ENCODE assay signal across 8 mouse cellular contexts in the genomic region with DNA sequence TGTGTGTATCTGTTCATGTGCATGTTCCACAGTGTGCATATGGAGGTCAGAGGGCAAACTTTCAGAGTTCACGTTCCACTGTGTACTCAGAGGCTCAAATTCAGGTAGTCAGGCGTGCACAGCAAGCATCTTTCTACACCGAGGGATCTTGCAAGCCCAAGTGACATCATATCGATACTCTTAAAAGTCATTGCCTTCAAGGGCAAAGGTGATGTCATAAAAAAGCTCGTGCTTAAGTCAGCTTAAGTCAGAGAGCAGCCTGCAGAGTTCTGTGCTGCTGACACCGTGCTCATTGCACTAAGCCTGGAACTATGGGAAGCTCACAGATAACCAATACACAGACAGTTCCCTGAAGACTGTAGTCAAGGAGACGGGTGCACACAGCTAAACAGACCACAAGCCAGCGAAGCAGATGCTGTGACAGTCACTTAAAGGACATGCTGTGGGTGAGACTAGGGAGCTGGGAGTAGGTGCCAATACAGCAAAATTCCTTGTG.
DNase-seq lines count a peak whose midpoint lies in the region; ATAC-seq lines count a peak whose summit lies in the region.

No protein-coding gene starts in this region.

- no peaks in the 10 kb centered on the region for H3K27me3 ChIP-seq in forebrain, embryonic 13.5 days
- no peaks in the 10 kb centered on the region for H3K27me3 ChIP-seq in forebrain, embryonic 11.5 days (ENCODE audit: control insufficient read depth, insufficient read depth, low read length)
- H3K27me3 ChIP-seq in forebrain, embryonic 14.5 days (replicated peaks; ENCODE audit: control insufficient read depth, insufficient read depth, low read length), result no peaks in the 10 kb centered on the region
- H3K27me3 ChIP-seq in kidney, embryonic 16.5 days (ENCODE audit: insufficient read depth, low read length), result no peaks in the 10 kb centered on the region
- H3K27me3 ChIP-seq in midbrain, embryonic 15.5 days (replicated peaks), result no peaks in the 10 kb centered on the region

- no peaks in the 10 kb centered on the region for H3K36me3 ChIP-seq in forebrain, embryonic 13.5 days (ENCODE audit: poor library complexity, severe bottlenecking)
- no peaks in the 10 kb centered on the region for H3K36me3 ChIP-seq in forebrain, embryonic 11.5 days (ENCODE audit: control insufficient read depth, insufficient read depth, low read length)
- no peaks in the 10 kb centered on the region for H3K36me3 ChIP-seq in forebrain, embryonic 14.5 days (ENCODE audit: control insufficient read depth, insufficient read depth, low read length)
- H3K36me3 ChIP-seq in kidney, embryonic 16.5 days (ENCODE audit: insufficient read depth, low read length), result no peaks in the 10 kb centered on the region
- no peaks in the 10 kb centered on the region for H3K36me3 ChIP-seq in midbrain, embryonic 15.5 days (replicated peaks)

- ATAC-seq in forebrain, embryonic 13.5 days, result peak; percentile 66
- no peak for ATAC-seq in forebrain, embryonic 11.5 days (replicated peaks; ENCODE audit: low FRiP score)
- peak; percentile 54 for ATAC-seq in forebrain, embryonic 14.5 days
- peak; percentile 54; the same call in 1 of the 2 replicates for ATAC-seq in kidney, embryonic 16.5 days (ENCODE audit: low FRiP score, low TSS enrichment)
- ATAC-seq in midbrain, embryonic 15.5 days (replicated peaks), result peak; percentile 82
- ATAC-seq in cerebellum, adult (ENCODE audit: insufficient number of reproducible peaks, low FRiP score, low TSS enrichment), result no peak

- H3K9ac ChIP-seq in forebrain, embryonic 13.5 days, result no peak overlapping the region
- H3K9ac ChIP-seq in forebrain, embryonic 11.5 days (ENCODE audit: low read length), result no peak overlapping the region
- H3K9ac ChIP-seq in forebrain, embryonic 14.5 days (ENCODE audit: low read length), result no peak overlapping the region
- H3K9ac ChIP-seq in kidney, embryonic 16.5 days (replicated peaks; ENCODE audit: low read length), result no peak overlapping the region
- no peak overlapping the region for H3K9ac ChIP-seq in midbrain, embryonic 15.5 days

- DNase-seq in forebrain, embryonic 11.5 days (ENCODE audit: low spot score), result no peak
- DNase-seq in forebrain, embryonic 14.5 days (ENCODE audit: low spot score), result peak; percentile 35
- no peak for DNase-seq in thymus, postnatal 10 days (ENCODE audit: low spot score in 2 of 2)
- no peak for DNase-seq in lung, postnatal 10 days

- H3K27ac ChIP-seq in forebrain, embryonic 13.5 days, result no peak overlapping the region
- no peak overlapping the region for H3K27ac ChIP-seq in forebrain, embryonic 11.5 days (ENCODE audit: low read depth, low read length)
- H3K27ac ChIP-seq in forebrain, embryonic 14.5 days (ENCODE audit: low read depth, low read length), result no peak overlapping the region
- H3K27ac ChIP-seq in kidney, embryonic 16.5 days (ENCODE audit: low read length), result peak overlapping the region; percentile 74
- H3K27ac ChIP-seq in midbrain, embryonic 15.5 days, result 0 out of 2 replicates have a peak overlapping the region, but pooled peaks have one; percentile 7

- H3K4me2 ChIP-seq in forebrain, embryonic 13.5 days, result no peak overlapping the region
- no peak overlapping the region for H3K4me2 ChIP-seq in forebrain, embryonic 11.5 days (ENCODE audit: low read depth, low read length, severe bottlenecking)
- no peak overlapping the region for H3K4me2 ChIP-seq in forebrain, embryonic 14.5 days (ENCODE audit: low read length)
- H3K4me2 ChIP-seq in kidney, embryonic 16.5 days (replicated peaks; ENCODE audit: low read depth, low read length), result no peak overlapping the region
- no peak overlapping the region for H3K4me2 ChIP-seq in midbrain, embryonic 15.5 days

- no peaks in the 10 kb centered on the region for H3K4me1 ChIP-seq in forebrain, embryonic 13.5 days
- no peaks in the 10 kb centered on the region for H3K4me1 ChIP-seq in forebrain, embryonic 11.5 days (replicated peaks; ENCODE audit: control insufficient read depth, insufficient read depth, low read length)
- H3K4me1 ChIP-seq in forebrain, embryonic 14.5 days (ENCODE audit: control insufficient read depth, insufficient read depth, low read length), result 0 out of 2 replicates have a peak, but pooled peaks cover 2% of the 10 kb centered on the region
- peaks cover 18% of the 10 kb centered on the region; the same call in 1 of the 2 replicates for H3K4me1 ChIP-seq in kidney, embryonic 16.5 days (ENCODE audit: insufficient read depth, low read length)
- peaks cover 3% of the 10 kb centered on the region; the same call in 1 of the 2 replicates for H3K4me1 ChIP-seq in midbrain, embryonic 15.5 days

- WGBS in forebrain, embryonic 13.5 days, result 72% methylated on average over 8 of the region's 8 CpGs
- 81% methylated on average over 8 of the region's 8 CpGs for WGBS in forebrain, embryonic 11.5 days
- 76% methylated on average over 8 of the region's 8 CpGs for WGBS in forebrain, embryonic 14.5 days
- 37% methylated on average over 8 of the region's 8 CpGs for WGBS in kidney, embryonic 16.5 days
- 70% methylated on average over 8 of the region's 8 CpGs for WGBS in midbrain, embryonic 15.5 days

- no peaks in the 10 kb centered on the region; the same call in 1 of the 2 replicates for H3K9me3 ChIP-seq in forebrain, embryonic 13.5 days (replicated peaks)
- H3K9me3 ChIP-seq in forebrain, embryonic 11.5 days (ENCODE audit: control insufficient read depth, low read length), result no peaks in the 10 kb centered on the region
- no peaks in the 10 kb centered on the region for H3K9me3 ChIP-seq in forebrain, embryonic 14.5 days (replicated peaks; ENCODE audit: control insufficient read depth, low read length)
- no peaks in the 10 kb centered on the region for H3K9me3 ChIP-seq in kidney, embryonic 16.5 days (ENCODE audit: low read length)
- H3K9me3 ChIP-seq in midbrain, embryonic 15.5 days, result no peaks in the 10 kb centered on the region

- H3K4me3 ChIP-seq in forebrain, embryonic 13.5 days, result no peak overlapping the region
- H3K4me3 ChIP-seq in forebrain, embryonic 11.5 days (ENCODE audit: low read depth, low read length), result no peak overlapping the region
- H3K4me3 ChIP-seq in forebrain, embryonic 14.5 days (ENCODE audit: low read depth, low read length), result no peak overlapping the region
- no peak overlapping the region for H3K4me3 ChIP-seq in kidney, embryonic 16.5 days (ENCODE audit: low read length)
- H3K4me3 ChIP-seq in midbrain, embryonic 15.5 days, result no peak overlapping the region

Comparison
In these comparisons a context has a peak if more than half of its experiments do, and no peak if none do; other contexts are left out.
1. ATAC-seq: peak in forebrain, embryonic 13.5 days (single experiment), forebrain, embryonic 14.5 days (single experiment), kidney, embryonic 16.5 days (single experiment) and midbrain, embryonic 15.5 days (single experiment); none in forebrain, embryonic 11.5 days (single experiment) and cerebellum, adult (single experiment).
2. H3K27ac ChIP-seq: peak in kidney, embryonic 16.5 days (single experiment) and midbrain, embryonic 15.5 days (single experiment); none in forebrain, embryonic 13.5 days (single experiment), forebrain, embryonic 11.5 days (single experiment) and forebrain, embryonic 14.5 days (single experiment).